Mouse (Mus musculus) stomach, postnatal 0 days (tissue): ENCODE measurements around the gene Ifnlr1. TPM values are rescaled to one million over a fixed set of nuclear protein-coding genes. Genes with fewer than 3 reads are reported as not detected.

ENCODE experiments used
- ATAC-seq: fragments of 200-750 bp; cut with Nextera tagmentation; 2 replicates; pipeline ENCODE4 v1.8.0; 2017; ENCODE audit not compliant: low FRiP score, low TSS enrichment
- DNase-seq: peaks from one replicate; pipeline ENCODE4 v3.0.0-alpha.2; 2016; ENCODE audit warnings: low spot score
- H3K27ac ChIP-seq: fragments of 300-500 bp; sonication (generic); replicated peaks from 2 replicates; pipeline ENCODE4 v1.5.1; 2014; ENCODE audit warnings: mild to moderate bottlenecking, control low read depth
- H3K27me3 ChIP-seq: fragments of 300-500 bp; sonication (generic); 2 replicates; pipeline ENCODE4 v1.6.1; 2014; ENCODE audit warnings: low read length; ENCODE audit not compliant: control insufficient read depth, insufficient read depth
- H3K36me3 ChIP-seq: fragments of 300-500 bp; sonication (generic); 2 replicates; pipeline ENCODE4 v1.6.1; 2014; ENCODE audit warnings: low read length, mixed read lengths; ENCODE audit not compliant: control insufficient read depth, insufficient read depth
- H3K4me1 ChIP-seq: fragments of 300-500 bp; sonication (generic); replicated peaks from 2 replicates; pipeline ENCODE4 v1.6.1; 2014; ENCODE audit warnings: antibody characterized with exemption; ENCODE audit not compliant: control insufficient read depth, insufficient read depth
- H3K4me2 ChIP-seq: fragments of 300-500 bp; sonication (generic); replicated peaks from 2 replicates; pipeline ENCODE4 v1.6.1; 2014; ENCODE audit warnings: low read depth, mild to moderate bottlenecking, control low read depth, moderate library complexity
- H3K4me3 ChIP-seq: fragments of 300-500 bp; sonication (generic); 2 replicates; pipeline ENCODE4 v1.5.1; 2014; ENCODE audit warnings: low read depth, low read length, control low read depth
- H3K9ac ChIP-seq: fragments of 300-500 bp; sonication (generic); 2 replicates; pipeline ENCODE4 v1.6.1; 2014; ENCODE audit warnings: mild to moderate bottlenecking, low read length, control low read depth, mixed read lengths
- H3K9me3 ChIP-seq: fragments of 300-500 bp; sonication (generic); 2 replicates; pipeline ENCODE4 v1.6.1; 2016; ENCODE audit warnings: low read length; ENCODE audit not compliant: control insufficient read depth
- CTCF ChIP-seq: IDR thresholded peaks from 2 replicates; pipeline ENCODE4 v1.5.1; 2016; ENCODE audit warnings: antibody characterized with exemption, low read depth, mild to moderate bottlenecking, moderate library complexity
- EP300 ChIP-seq: optimal IDR thresholded peaks from 2 replicates; pipeline ENCODE3; 2016; ENCODE audit warnings: antibody characterized with exemption
- WGBS: fragments of 180-500 bp; shearing (Covaris S2); extraction: QIAGEN DNeasy Blood & Tissue Kit; methylation state at CpG from one replicate; pipeline ENCODE4 v1.1.7; 2014; 5-methylcytosine and 5-hydroxymethylcytosine counted together
- polyA plus RNA-seq: library from polyadenylated mRNA; unstranded; fragments of >200 nt; fragmentation: Nextera tagmentation; extraction: Ambion mirVana; gene quantifications from 2 replicates; pipeline ENCODE4 v1.2.1, GENCODE M21; 2015

Ifnlr1 gene
- polyA plus RNA-seq, 1 experiment from 2014 or later = 1.9 TPM

- Histone ChIP-seq H3K9ac (no peak overlapping the region), H3K4me2 (no peak overlapping the region), H3K36me3 (no peaks in the 10 kb centered on the region), H3K9me3 (no peaks in the 10 kb centered on the region), H3K4me3 (no peak overlapping the region), H3K27ac (no peak overlapping the region), H3K27me3 (no peaks in the 10 kb centered on the region), H3K4me1 (peaks cover 6% of the 10 kb centered on the region; the same call in 1 of the 2 replicates)
- TF ChIP-seq EP300 (no peak), CTCF (no peak)
- WGBS = 57% methylated on average over 11 of the region's 11 CpGs
- DNase-seq = no peak
- no peak for ATAC-seq
Observed at GRCm38 (mm10) chr4:135726416-135726815, 40.3 kb downstream of the Ifnlr1 start.

- 16% methylated on average over 14 of the region's 14 CpGs for WGBS
- ATAC-seq (peak; percentile 68), DNase-seq (peak; percentile 78)
- no peaks in the 10 kb centered on the region for H3K9me3 ChIP-seq
- peak within 1 kb of the TSS; percentile 23 for H3K4me3 ChIP-seq
- peaks cover 6% of the 10 kb centered on the region; the same call in 1 of the 2 replicates for H3K4me1 ChIP-seq
- H3K4me2 ChIP-seq = peak within 1 kb of the TSS; percentile 54
- TF ChIP-seq EP300 (no peak), CTCF (peak; percentile 23; the same call in 1 of the 2 replicates)
- no peaks in the 10 kb centered on the region for H3K36me3 ChIP-seq
- peak within 1 kb of the TSS; percentile 41; the same call in 1 of the 2 replicates for H3K9ac ChIP-seq
- no peaks in the 10 kb centered on the region for H3K27me3 ChIP-seq
- peak within 1 kb of the TSS; percentile 49 for H3K27ac ChIP-seq
Observed at GRCm38 (mm10) chr4:135727817-135728216, 41.7 kb downstream of the Ifnlr1 start, which contains the start of gene Il22ra1. Il22ra1 (plus strand) TSS chr4:135728172.

DNA sequence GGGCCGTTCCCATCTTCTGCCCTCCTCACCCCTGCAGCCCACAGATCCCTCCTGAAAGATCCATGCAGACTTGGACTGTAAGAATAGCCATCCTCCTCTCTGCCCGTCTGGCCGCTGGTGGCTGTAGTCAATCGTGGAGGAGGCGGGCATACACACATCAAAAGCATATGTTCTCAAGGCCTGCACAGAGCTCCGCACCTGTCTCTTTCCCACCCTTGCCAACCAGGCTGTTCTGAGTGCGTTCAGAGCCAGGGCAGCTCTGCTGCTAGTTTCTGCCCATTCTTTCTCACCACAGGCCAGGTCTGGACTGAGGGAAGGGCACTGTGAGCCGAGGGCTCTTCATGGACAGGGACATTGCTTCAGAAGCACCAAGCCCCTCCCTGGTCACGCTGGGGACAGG, 44.1 kb downstream of the Ifnlr1 start:
- no peaks in the 10 kb centered on the region for H3K27me3 ChIP-seq
- no peak overlapping the region for H3K4me3 ChIP-seq
- H3K27ac ChIP-seq = no peak overlapping the region
- no peak for TF ChIP-seq EP300
- no peak for TF ChIP-seq CTCF
- H3K9ac ChIP-seq = no peak overlapping the region
- no peak overlapping the region for H3K4me2 ChIP-seq
- peaks cover 6% of the 10 kb centered on the region; the same call in 1 of the 2 replicates for H3K4me1 ChIP-seq
- WGBS = 83% methylated on average over 9 of the region's 9 CpGs
- H3K36me3 ChIP-seq = no peaks in the 10 kb centered on the region
- DNase-seq (no peak), ATAC-seq (no peak)
- H3K9me3 ChIP-seq = no peaks in the 10 kb centered on the region

- Histone ChIP-seq H3K9me3 (no peaks in the 10 kb centered on the region), H3K27me3 (no peaks in the 10 kb centered on the region), H3K27ac (no peak overlapping the region), H3K36me3 (no peaks in the 10 kb centered on the region), H3K9ac (no peak overlapping the region), H3K4me1 (peaks cover 6% of the 10 kb centered on the region; the same call in 1 of the 2 replicates), H3K4me2 (no peak overlapping the region), H3K4me3 (no peak overlapping the region)
- no peak for ATAC-seq
- WGBS = 83% methylated on average over 8 of the region's 8 CpGs
- no peak for DNase-seq
- TF ChIP-seq CTCF = no peak
- TF ChIP-seq EP300 = no peak
Observed at GRCm38 (mm10) chr4:135730951-135731350, 44.9 kb downstream of the Ifnlr1 start.

GRCm38 (mm10) chr4:135733901-135734300, 47.8 kb downstream of the Ifnlr1 start:
- 97% methylated on average over 14 of the region's 14 CpGs for WGBS
- H3K27ac ChIP-seq = no peak overlapping the region
- no peaks in the 10 kb centered on the region for H3K9me3 ChIP-seq
- no peak overlapping the region for H3K4me2 ChIP-seq
- ATAC-seq (no peak), DNase-seq (no peak)
- no peaks in the 10 kb centered on the region for H3K4me1 ChIP-seq
- H3K27me3 ChIP-seq = no peaks in the 10 kb centered on the region
- H3K9ac ChIP-seq = no peak overlapping the region
- no peak overlapping the region for H3K4me3 ChIP-seq
- TF ChIP-seq CTCF = no peak
- no peak for TF ChIP-seq EP300
- H3K36me3 ChIP-seq = no peaks in the 10 kb centered on the region

DNA sequence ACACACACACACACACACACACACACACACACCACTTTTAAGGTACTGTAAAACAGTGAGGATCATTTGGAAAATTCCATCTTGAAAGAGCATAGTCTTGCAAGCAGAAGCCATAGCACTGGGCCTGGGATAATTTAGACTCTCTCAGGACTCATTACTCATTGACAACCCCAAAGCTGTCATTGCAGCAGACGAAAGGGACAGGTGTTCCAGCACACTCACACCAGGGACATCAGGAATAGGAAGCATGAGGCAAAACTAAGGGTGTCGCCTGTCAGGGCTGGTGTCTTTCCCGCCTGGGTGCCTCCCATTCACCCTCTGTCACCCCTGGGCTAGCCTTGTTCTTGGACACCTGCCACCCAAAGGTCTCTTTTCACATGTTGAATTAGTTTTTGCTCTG, 50.8 kb downstream of the Ifnlr1 start:
- no peak for DNase-seq
- WGBS = 69% methylated on average over 3 of the region's 3 CpGs
- H3K9me3 ChIP-seq = no peaks in the 10 kb centered on the region
- no peak for ATAC-seq
- no peak overlapping the region for H3K4me2 ChIP-seq
- H3K9ac ChIP-seq = no peak overlapping the region
- no peak overlapping the region for H3K4me3 ChIP-seq
- TF ChIP-seq EP300 (no peak), CTCF (no peak)
- no peaks in the 10 kb centered on the region for H3K27me3 ChIP-seq
- no peaks in the 10 kb centered on the region for H3K4me1 ChIP-seq
- H3K27ac ChIP-seq = no peak overlapping the region
- H3K36me3 ChIP-seq = no peaks in the 10 kb centered on the region
